Mouse (Mus musculus) NIH3T3 (cell line): ENCODE measurements at regions not wholly inside any gene's neighbourhood (a gene's known extent, or its start where the extent isn't known, plus 50 kb on each side); places are given as distances from the start of the nearest gene placed in this dataset.
A peak's percentile ranks its signal among the peaks of the same experiment; 100 is the strongest.

Source experiments
- DNase-seq: peaks from one replicate; pipeline ENCODE4 v3.0.0-alpha.2; 2012; ENCODE audit warnings: low read depth

- DNase-seq: no peak
Observed at GRCm38 (mm10) chr2:92752156-92752555, 152.6 kb downstream of the Chst1 start.

DNA sequence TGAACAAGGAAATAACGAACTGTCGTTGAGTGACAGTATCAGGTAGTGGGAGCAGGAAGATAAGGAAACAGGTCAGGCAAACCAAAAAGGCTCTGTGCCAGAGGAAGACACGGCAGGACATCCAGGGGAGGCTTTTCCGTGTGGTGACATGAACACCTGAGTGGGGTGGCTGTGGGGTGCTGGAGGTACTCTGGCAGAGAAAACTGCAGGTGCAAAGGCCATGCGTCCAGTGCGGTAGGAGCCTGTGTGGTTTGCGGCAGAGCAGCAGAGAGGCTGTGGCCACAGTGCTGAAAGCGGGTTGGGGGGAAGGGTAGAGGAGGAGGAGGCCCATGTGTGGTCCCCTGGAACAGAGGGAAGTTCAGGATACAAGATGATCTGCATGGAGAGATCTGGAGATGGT is 153.3 kb downstream of the Chst1 start:
- no peak for DNase-seq

- no peak for DNase-seq
Observed at GRCm38 (mm10) chr2:92754505-92755280, 155.2 kb downstream of the Chst1 start.

- DNase-seq: no peak
Observed at GRCm38 (mm10) chr2:92756491-92756890, 157.0 kb downstream of the Chst1 start.

- DNase-seq: no peak
Observed at GRCm38 (mm10) chr2:92758775-92759174, 156.1 kb upstream of the Syt13 start.

- no peak for DNase-seq
Observed at GRCm38 (mm10) chr2:92763881-92764635, 150.8 kb upstream of the Syt13 start.

DNA sequence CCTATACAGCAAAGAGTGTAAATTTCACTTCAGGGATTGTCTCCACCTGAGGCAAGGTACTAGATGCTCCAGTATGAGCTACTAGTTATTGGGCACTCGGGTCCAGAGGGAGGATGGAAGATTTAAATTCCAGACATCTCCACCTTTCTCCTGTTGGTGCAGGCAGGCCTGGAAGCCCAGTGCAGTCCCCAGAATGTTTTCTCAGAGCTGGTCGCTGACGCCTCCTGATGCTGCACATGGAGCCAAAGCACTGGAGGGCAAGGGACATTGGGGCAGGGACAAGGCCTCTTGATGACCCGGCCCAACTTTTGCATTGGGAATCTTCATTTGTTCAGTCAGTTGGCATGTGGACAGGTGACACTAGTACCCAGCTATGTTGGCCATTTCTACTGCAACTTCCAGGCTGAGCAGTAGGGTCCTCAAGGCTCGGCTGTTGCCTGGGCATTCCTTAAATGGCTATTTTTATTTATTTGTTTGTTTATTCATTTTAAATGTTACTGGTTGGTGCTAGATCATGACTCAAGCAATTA is 147.4 kb upstream of the Syt13 start:
- no peak for DNase-seq

GRCm38 (mm10) chr2:92768088-92768487 is 146.8 kb upstream of the Syt13 start:
- peak; percentile 90 for DNase-seq

- no peak for DNase-seq
Observed at GRCm38 (mm10) chr2:92769061-92769460, 145.8 kb upstream of the Syt13 start.

DNA sequence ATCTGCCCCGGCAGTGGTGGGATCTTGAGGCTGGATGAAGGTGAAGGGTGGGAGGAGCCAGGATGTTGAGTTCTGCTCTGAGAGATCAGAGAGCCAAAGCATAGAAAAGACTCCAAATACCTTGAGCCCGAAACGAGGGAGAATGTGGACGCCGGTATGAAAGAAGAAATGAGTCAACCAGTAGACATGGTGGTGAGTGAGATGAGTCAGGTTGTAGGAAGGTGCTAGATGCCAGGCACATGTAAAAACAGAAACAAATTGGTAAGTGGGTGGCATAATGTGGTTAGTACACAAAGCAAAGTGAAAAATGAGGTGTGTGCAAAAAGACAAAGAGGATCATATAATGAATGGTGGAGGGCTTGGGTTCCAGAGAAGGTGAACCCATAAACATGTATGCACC is 144.8 kb upstream of the Syt13 start:
- DNase-seq: no peak

DNA sequence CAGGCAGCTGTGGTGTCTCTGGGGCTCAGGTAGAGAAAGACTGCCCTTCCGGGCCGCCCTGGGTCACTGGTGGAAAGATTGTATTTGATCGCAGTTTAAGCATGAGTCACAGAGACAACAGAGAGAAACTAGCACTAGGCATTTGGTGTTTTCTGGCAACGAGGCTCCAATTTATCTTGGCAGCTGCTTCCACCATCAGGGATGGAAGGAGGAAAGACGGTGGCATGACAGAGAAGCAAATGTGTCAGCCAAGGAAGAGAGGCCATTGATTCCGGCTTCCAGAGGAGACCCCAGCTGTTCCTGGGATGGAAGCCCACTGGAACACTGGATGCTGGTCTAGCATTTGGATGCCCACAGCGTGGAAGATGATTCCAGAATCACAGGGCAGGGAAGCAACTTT is 142.3 kb upstream of the Syt13 start:
- DNase-seq: no peak

- DNase-seq: no peak
Observed at GRCm38 (mm10) chr2:92776497-92776896, 138.4 kb upstream of the Syt13 start.

DNA sequence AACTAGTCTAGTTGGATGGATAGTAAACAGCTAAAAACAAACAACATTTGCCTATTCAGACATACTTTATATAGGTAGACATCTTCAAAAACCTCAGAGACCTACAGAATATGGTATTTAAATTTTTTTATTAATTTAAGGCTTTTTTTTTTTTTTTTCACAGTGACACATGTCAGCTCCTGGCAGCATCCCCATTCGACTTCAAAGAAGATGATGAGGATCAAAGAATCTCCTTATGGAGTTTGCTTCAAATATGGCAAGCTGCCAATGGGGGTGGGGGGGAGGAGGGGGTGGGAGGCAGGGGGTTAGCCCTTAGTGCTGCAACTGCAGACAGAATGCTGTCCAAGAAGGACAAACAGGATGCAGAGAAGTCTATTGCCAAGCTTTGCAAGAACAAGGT is 135.8 kb upstream of the Syt13 start:
- no peak for DNase-seq

DNA sequence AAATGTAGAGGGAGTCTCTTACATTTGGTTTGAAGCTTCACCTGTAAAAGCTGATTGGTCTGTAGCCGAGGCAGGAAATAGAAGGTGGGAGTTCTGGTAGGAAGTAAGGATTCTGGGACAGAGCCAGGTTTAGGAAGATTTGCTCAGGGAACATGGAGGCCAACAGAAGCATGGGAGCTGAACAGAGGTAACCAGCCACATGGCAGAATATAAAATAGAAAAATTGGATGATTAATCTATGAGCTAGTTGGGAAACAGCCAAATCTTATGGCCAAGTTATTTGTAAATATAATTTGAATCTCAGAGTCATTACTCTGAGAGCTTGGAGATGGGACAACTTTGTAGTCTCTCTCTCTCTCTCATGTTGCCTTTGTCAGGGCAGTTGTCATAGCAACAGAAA is 134.9 kb upstream of the Syt13 start:
- no peak for DNase-seq

DNA sequence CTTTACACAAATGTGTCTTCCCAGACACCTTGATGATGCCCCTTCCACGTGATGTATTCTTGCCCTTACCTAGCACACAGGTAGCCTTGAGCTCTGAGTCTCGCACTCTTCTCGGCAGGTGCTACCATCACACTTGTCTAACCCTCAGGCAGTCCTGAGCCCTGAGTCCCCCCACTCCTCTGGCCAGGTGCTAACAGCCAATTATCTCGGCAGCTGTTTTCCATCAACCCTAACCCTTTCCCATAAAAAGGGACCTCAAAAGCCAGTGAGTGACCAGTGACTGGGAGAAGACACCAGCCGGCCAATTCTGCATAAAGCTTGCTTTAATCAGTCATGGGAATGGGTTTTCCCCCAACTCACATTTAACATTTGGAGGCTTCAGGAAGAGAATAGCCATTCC is 133.4 kb upstream of the Syt13 start:
- no peak for DNase-seq

GRCm38 (mm10) chr2:92782621-92783020 is 132.3 kb upstream of the Syt13 start:
- DNase-seq: no peak

- no peak for DNase-seq
Observed at GRCm38 (mm10) chr2:92784916-92785315, 130.0 kb upstream of the Syt13 start.

DNA sequence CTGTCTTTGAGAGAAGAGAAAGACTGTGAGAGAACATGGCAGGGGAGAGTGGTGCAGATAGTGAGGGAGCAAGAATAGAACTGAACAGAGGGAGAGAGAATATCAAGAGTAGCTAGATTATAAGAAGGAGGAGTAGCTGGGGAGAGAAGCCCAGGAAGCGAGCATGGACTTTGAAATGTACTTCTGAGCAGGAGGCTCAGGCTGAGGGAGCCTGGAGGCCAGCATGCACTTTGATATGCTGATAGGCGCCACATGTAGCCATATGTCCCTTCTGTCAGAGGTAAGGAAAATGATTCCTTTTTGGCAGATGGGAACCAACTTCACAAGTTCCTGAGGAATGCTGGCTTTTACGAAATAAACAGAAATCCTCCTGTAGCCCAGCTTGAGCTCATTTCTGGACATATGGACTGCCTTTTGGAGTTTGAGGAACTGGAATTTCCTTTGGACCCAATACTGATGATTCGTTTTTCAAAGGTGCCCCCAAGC is 126.9 kb upstream of the Syt13 start:
- DNase-seq: no peak

DNA sequence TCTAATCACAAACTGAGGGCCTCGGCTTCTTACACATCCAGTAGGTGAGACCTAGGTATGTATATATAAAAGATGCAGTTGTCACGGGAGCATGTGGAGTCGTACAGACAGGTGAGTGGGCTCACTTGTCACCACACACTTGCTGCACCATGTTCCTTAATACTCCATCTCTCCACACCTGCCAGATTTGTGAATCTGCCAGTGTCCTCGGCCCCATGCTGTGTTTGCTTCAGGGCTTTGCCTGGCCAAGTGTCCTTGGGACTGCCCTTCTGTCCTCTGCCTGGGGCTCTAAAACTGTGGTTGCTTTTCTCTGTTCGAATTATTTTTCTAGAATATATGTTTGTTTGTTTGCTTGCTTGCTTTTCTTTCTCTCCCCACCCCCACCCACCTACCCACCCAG is 126.0 kb upstream of the Syt13 start:
- DNase-seq: no peak

GRCm38 (mm10) chr2:92790374-92790773 is 124.5 kb upstream of the Syt13 start:
- DNase-seq: no peak

GRCm38 (mm10) chr2:92799770-92800169 is 115.1 kb upstream of the Syt13 start:
- no peak for DNase-seq

- DNase-seq: no peak
Observed at GRCm38 (mm10) chr2:92800667-92801066, 114.2 kb upstream of the Syt13 start.

- DNase-seq: no peak
Observed at GRCm38 (mm10) chr2:92804916-92805315, 110.0 kb upstream of the Syt13 start.
